Mouse (Mus musculus): ENCODE data around the gene Memo1. TPM values are rescaled to one million over a fixed set of nuclear protein-coding genes. Genes with fewer than 3 reads are reported as not detected.

The Memo1 gene
- polyA plus RNA-seq, 1 experiment, result 32.8 TPM

DNA sequence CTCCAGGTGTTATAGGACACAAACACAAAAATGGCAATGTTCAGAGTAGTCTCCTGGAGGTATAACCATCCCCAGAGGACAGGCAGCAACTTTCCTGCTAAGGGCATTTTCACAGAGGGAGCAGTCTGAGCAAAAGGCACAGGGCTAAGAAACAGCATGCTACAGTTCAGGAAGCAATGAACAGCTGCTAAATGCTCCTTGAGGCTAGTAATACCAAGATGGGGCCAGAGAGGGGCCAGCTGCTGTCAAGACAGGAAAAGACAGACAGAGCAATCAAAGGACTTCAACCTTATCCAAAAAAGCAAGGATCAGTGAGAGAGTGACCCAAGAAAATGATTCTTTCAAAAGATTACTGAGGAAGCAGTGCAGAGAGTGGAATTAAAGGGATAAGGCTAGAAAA lies 4.5 kb downstream of the Memo1 start:
- H3K27ac ChIP-seq (ENCODE audit: insufficient read depth, low read length), result no peak overlapping the region
- no peaks in the 10 kb centered on the region; the same call in none of the 2 replicates for H3K4me1 ChIP-seq (ENCODE audit: control insufficient read depth, insufficient read depth, low read length)
- TF ChIP-seq POLR2A (IDR thresholded peaks at IDR 0.05; ENCODE audit: borderline replicate concordance, insufficient read depth, low read length), result no peak
- TF ChIP-seq CTCF (IDR thresholded peaks at IDR 0.05; ENCODE audit: borderline replicate concordance, insufficient read depth, low read depth, low read length), result no peak
- no peak for DNase-seq
- no peaks in the 10 kb centered on the region for H3K27me3 ChIP-seq (ENCODE audit: control insufficient read depth, insufficient read depth, low read length)
- no peak overlapping the region for H3K4me3 ChIP-seq (replicated peaks; ENCODE audit: insufficient read depth, low read depth, low read length)

- no peak for DNase-seq
- no peaks in the 10 kb centered on the region; the same call in none of the 2 replicates for H3K4me1 ChIP-seq (ENCODE audit: control insufficient read depth, insufficient read depth, low read length)
- no peaks in the 10 kb centered on the region for H3K27me3 ChIP-seq (ENCODE audit: control insufficient read depth, insufficient read depth, low read length)
- WGBS, result 89% methylated on average over 3 of the region's 3 CpGs
- H3K27ac ChIP-seq (ENCODE audit: insufficient read depth, low read length), result no peak overlapping the region
- no peak overlapping the region for H3K4me3 ChIP-seq (replicated peaks; ENCODE audit: insufficient read depth, low read depth, low read length)
- no peak for TF ChIP-seq CTCF (IDR thresholded peaks at IDR 0.05; ENCODE audit: borderline replicate concordance, insufficient read depth, low read depth, low read length)
- TF ChIP-seq POLR2A (IDR thresholded peaks at IDR 0.05; ENCODE audit: borderline replicate concordance, insufficient read depth, low read length), result no peak
Measured at GRCm38 (mm10) chr17:74290198-74290597, 5.1 kb downstream of the Memo1 start.

DNA sequence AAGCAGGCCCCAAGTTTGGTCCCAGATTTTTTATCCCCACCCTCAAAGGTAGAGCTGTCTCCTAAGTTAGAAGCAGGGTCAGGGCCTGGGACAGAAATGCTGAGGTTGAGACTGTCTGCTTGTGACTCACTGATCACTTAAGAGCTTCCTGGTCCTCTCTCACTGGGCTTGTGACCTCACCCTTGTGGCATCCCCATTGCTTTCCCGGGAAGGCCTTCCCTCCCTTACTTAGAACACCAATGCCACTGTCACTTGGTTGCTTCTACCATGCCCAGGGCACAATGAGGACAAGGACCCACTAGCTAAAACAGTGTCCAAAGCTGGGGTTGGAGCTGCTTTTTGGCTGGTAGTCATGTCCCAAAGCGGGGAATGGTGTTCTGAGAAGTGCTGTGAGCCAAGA lies 6.7 kb downstream of the Memo1 start:
- Histone ChIP-seq H3K4me1 (ENCODE audit: control insufficient read depth, insufficient read depth, low read length) (peaks cover 3% of the 10 kb centered on the region), H3K27ac (ENCODE audit: insufficient read depth, low read length) (no peak overlapping the region), H3K4me3 (replicated peaks; ENCODE audit: insufficient read depth, low read depth, low read length) (no peak overlapping the region), H3K27me3 (ENCODE audit: control insufficient read depth, insufficient read depth, low read length) (no peaks in the 10 kb centered on the region)
- TF ChIP-seq POLR2A (IDR thresholded peaks at IDR 0.05; ENCODE audit: borderline replicate concordance, insufficient read depth, low read length) (no peak), CTCF (IDR thresholded peaks at IDR 0.05; ENCODE audit: borderline replicate concordance, insufficient read depth, low read depth, low read length) (no peak)
- no peak for DNase-seq
- 94% methylated on average over 2 of the region's 2 CpGs for WGBS

DNA sequence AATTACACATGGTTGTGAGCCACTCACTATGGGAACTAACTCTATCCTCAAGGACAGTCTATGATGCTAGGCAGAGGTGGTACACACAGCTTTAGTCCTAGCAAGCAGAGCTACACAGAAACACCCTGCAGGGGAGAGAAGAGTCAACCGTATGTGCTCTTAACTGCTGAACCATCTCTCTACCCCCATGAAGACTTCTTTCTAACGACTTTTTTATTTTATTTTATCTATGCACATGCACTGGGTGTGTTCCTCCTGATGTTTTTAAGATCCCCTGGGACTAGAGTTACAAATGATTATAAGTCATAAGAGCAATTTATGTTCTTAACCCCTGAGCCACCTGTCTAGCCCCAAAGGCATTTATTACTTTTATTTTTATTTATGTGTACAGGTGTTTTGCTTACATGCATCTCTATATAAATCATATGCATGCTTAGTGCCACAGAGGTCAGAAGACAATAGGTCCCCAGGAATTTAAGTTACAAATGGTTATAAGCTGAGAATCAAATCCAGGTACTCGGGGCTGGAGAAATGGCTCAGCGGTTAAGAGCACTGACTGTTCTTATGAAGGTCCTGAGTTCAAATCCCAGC lies 9.1 kb downstream of the Memo1 start:
- no peak for DNase-seq
- 71% methylated on average over 4 of the region's 4 CpGs for WGBS
- TF ChIP-seq CTCF (IDR thresholded peaks at IDR 0.05; ENCODE audit: borderline replicate concordance, insufficient read depth, low read depth, low read length) (no peak), POLR2A (IDR thresholded peaks at IDR 0.05; ENCODE audit: borderline replicate concordance, insufficient read depth, low read length) (no peak)
- Histone ChIP-seq H3K4me1 (ENCODE audit: control insufficient read depth, insufficient read depth, low read length) (peaks cover 3% of the 10 kb centered on the region), H3K27me3 (ENCODE audit: control insufficient read depth, insufficient read depth, low read length) (no peaks in the 10 kb centered on the region), H3K27ac (ENCODE audit: insufficient read depth, low read length) (no peak overlapping the region), H3K4me3 (replicated peaks; ENCODE audit: insufficient read depth, low read depth, low read length) (no peak overlapping the region)

DNA sequence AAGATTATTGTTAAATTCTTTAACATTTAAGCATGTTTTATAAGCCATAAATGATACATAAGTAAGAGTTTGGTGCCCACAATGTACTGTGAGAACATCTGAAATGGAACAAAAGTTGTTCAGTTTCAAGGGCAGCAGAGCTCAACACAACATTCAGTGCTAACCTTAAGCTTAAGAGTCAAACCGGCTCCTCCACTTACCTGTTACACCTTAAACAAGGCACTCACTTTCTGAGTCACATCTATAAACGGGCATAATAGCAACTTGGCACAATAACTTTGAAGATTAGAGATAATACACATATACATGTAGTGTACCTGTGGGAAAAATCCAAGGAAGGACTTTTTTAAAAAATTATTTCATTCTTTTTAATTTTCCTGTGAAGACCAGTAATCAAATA lies 9.6 kb downstream of the Memo1 start:
- Histone ChIP-seq H3K4me3 (replicated peaks; ENCODE audit: insufficient read depth, low read depth, low read length) (no peak overlapping the region), H3K27me3 (ENCODE audit: control insufficient read depth, insufficient read depth, low read length) (no peaks in the 10 kb centered on the region), H3K27ac (ENCODE audit: insufficient read depth, low read length) (no peak overlapping the region), H3K4me1 (ENCODE audit: control insufficient read depth, insufficient read depth, low read length) (peaks cover 3% of the 10 kb centered on the region)
- no peak for DNase-seq
- TF ChIP-seq POLR2A (IDR thresholded peaks at IDR 0.05; ENCODE audit: borderline replicate concordance, insufficient read depth, low read length), result no peak
- TF ChIP-seq CTCF (IDR thresholded peaks at IDR 0.05; ENCODE audit: borderline replicate concordance, insufficient read depth, low read depth, low read length), result no peak
- WGBS, result 88% methylated on average over 2 of the region's 2 CpGs

GRCm38 (mm10) chr17:74284397-74285115 lies 10.8 kb downstream of the Memo1 start:
- peak in 1 of 2 experiments; percentile 14 for DNase-seq
- Histone ChIP-seq H3K4me3 (replicated peaks; ENCODE audit: insufficient read depth, low read depth, low read length) (no peak overlapping the region), H3K27me3 (ENCODE audit: control insufficient read depth, insufficient read depth, low read length) (no peaks in the 10 kb centered on the region), H3K27ac (ENCODE audit: insufficient read depth, low read length) (no peak overlapping the region), H3K4me1 (ENCODE audit: control insufficient read depth, insufficient read depth, low read length) (peaks cover 4% of the 10 kb centered on the region)
- TF ChIP-seq CTCF (IDR thresholded peaks at IDR 0.05; ENCODE audit: borderline replicate concordance, insufficient read depth, low read depth, low read length) (no peak), POLR2A (IDR thresholded peaks at IDR 0.05; ENCODE audit: borderline replicate concordance, insufficient read depth, low read length) (no peak)
- WGBS, result 50% methylated on average over 2 of the region's 2 CpGs

DNA sequence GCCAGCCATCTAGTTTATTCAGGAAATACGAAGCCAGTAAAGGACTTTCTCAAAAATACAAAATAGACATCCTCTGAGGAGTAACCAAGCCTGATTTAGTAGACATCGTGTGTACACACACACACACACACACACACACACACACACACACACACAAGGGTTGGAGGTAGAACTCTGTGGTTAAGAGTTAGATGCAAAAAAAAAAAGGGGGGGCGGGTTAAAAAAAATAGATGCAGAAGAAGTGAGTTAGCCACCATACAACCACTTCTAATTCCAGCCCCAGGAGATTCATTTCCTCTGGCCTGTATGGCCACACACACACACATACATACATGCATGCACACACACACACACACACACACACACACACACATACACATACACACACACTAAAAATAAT lies 13.3 kb downstream of the Memo1 start:
- no peak for DNase-seq
- peaks cover 8% of the 10 kb centered on the region for H3K4me1 ChIP-seq (ENCODE audit: control insufficient read depth, insufficient read depth, low read length)
- 54% methylated on average over 3 of the region's 3 CpGs for WGBS
- TF ChIP-seq CTCF (IDR thresholded peaks at IDR 0.05; ENCODE audit: borderline replicate concordance, insufficient read depth, low read depth, low read length) (no peak), POLR2A (IDR thresholded peaks at IDR 0.05; ENCODE audit: borderline replicate concordance, insufficient read depth, low read length) (no peak)
- H3K4me3 ChIP-seq (replicated peaks; ENCODE audit: insufficient read depth, low read depth, low read length), result no peak overlapping the region
- H3K27me3 ChIP-seq (ENCODE audit: control insufficient read depth, insufficient read depth, low read length), result no peaks in the 10 kb centered on the region
- no peak overlapping the region for H3K27ac ChIP-seq (ENCODE audit: insufficient read depth, low read length)

All from cerebellum, adult 2 months (tissue).